Mouse (Mus musculus): ENCODE data around the gene Tmem211. TPM values are rescaled to one million over a fixed set of nuclear protein-coding genes. Genes with fewer than 3 reads are reported as not detected.

Gene Tmem211
- not detected for total RNA-seq (2021)
- long read RNA-seq, experiment 1 = 0 reads
- long read RNA-seq, experiment 2 = 0 reads

GRCm38 (mm10) chr5:113226632-113227102, at the start of gene Tmem211:
Gene Tmem211 (plus strand): TSS chr5:113226909.
- intact Hi-C loops (cut with DNase I) = loop anchor here (2.0 to 5.0 kb wide), 2 partner anchors 46 to 124 kb away; no protein-coding TSS in a partner anchor
- DNase-seq = peak; percentile 80 to 82

- intact Hi-C loops (cut with DNase I) = no loop called here
- DNase-seq = no peak
Observed at GRCm38 (mm10) chr5:113179451-113179842, 47.3 kb upstream of the Tmem211 start.

- DNase-seq = peak; percentile 88 to 89
- intact Hi-C loops (cut with DNase I) = loop anchor here (2.0 kb wide), 1 partner anchor 47 kb away; the partner anchor contains the start of gene Tmem211
Observed at GRCm38 (mm10) chr5:113179843-113180682, 46.6 kb upstream of the Tmem211 start.

GRCm38 (mm10) chr5:113180755-113181154, 46.0 kb upstream of the Tmem211 start:
- no peak for DNase-seq
- intact Hi-C loops (cut with DNase I) = loop anchor here (2.0 kb wide), 1 partner anchor 46 kb away; the partner anchor contains the start of gene Tmem211

- DNase-seq = no peak
- intact Hi-C loops (cut with DNase I) = loop anchor here (2.0 kb wide), 1 partner anchor 45 kb away; the partner anchor contains the start of gene Tmem211
Observed at GRCm38 (mm10) chr5:113181441-113181840, 45.3 kb upstream of the Tmem211 start.

- intact Hi-C loops (cut with DNase I) = no loop called here
- DNase-seq = no peak
Observed at GRCm38 (mm10) chr5:113190558-113190957, 36.2 kb upstream of the Tmem211 start.

GRCm38 (mm10) chr5:113191901-113192300, 34.8 kb upstream of the Tmem211 start:
- intact Hi-C loops (cut with DNase I) = no loop called here
- no peak for DNase-seq

GRCm38 (mm10) chr5:113193762-113194161, 32.9 kb upstream of the Tmem211 start:
- DNase-seq = no peak
- intact Hi-C loops (cut with DNase I) = no loop called here

- intact Hi-C loops (cut with DNase I) = no loop called here
- no peak for DNase-seq
Observed at GRCm38 (mm10) chr5:113195451-113195850, 31.3 kb upstream of the Tmem211 start.

GRCm38 (mm10) chr5:113195907-113196306, 30.8 kb upstream of the Tmem211 start:
- intact Hi-C loops (cut with DNase I) = no loop called here
- no peak for DNase-seq

- intact Hi-C loops (cut with DNase I) = no loop called here
Observed at GRCm38 (mm10) chr5:113196916-113197794, 29.6 kb upstream of the Tmem211 start.

GRCm38 (mm10) chr5:113199126-113199771, 27.5 kb upstream of the Tmem211 start:
- intact Hi-C loops (cut with DNase I) = no loop called here
- no peak for DNase-seq

More at GRCm38 (mm10) chr5:113196916-113197794, 29.6 kb upstream of the Tmem211 start:
- DNase-seq = no peak

GRCm38 (mm10) chr5:113199772-113200134, 27.0 kb upstream of the Tmem211 start:
- DNase-seq = no peak
- intact Hi-C loops (cut with DNase I) = no loop called here

- DNase-seq = no peak
- intact Hi-C loops (cut with DNase I) = no loop called here
Observed at GRCm38 (mm10) chr5:113204193-113204592, 22.5 kb upstream of the Tmem211 start.

GRCm38 (mm10) chr5:113206670-113207352, 19.9 kb upstream of the Tmem211 start:
- no peak for DNase-seq
- intact Hi-C loops (cut with DNase I) = no loop called here

- intact Hi-C loops (cut with DNase I) = no loop called here
- DNase-seq = peak; percentile 65 to 67
Observed at GRCm38 (mm10) chr5:113208048-113208447, 18.7 kb upstream of the Tmem211 start.

GRCm38 (mm10) chr5:113208622-113209400, 17.9 kb upstream of the Tmem211 start:
- peak; percentile 78 to 84 for DNase-seq
- intact Hi-C loops (cut with DNase I) = no loop called here

GRCm38 (mm10) chr5:113209401-113209750, 17.3 kb upstream of the Tmem211 start:
- intact Hi-C loops (cut with DNase I) = no loop called here
- no peak for DNase-seq

GRCm38 (mm10) chr5:113209898-113210297, 16.8 kb upstream of the Tmem211 start:
- intact Hi-C loops (cut with DNase I) = no loop called here
- no peak for DNase-seq
